Mouse (Mus musculus) brain, embryonic 14.5 days (tissue): ENCODE measurements around the gene Mxra7.

ENCODE experiments used
- CTCF ChIP-seq: fragments of 200-500 bp; IDR thresholded peaks from 2 replicates; pipeline ENCODE4 v1.5.1; 2012; ENCODE audit warnings: inconsistent platforms, mild to moderate bottlenecking, moderate library complexity, borderline replicate concordance; ENCODE audit not compliant: insufficient read depth, insufficient read length; ENCODE audit errors: extremely low read depth
- POLR2A ChIP-seq: fragments of 200-500 bp; IDR thresholded peaks from 2 replicates; pipeline ENCODE4 v1.6.1; 2012; ENCODE audit warnings: mild to moderate bottlenecking, inconsistent platforms, borderline replicate concordance; ENCODE audit not compliant: poor library complexity, insufficient read depth, insufficient read length, severe bottlenecking; ENCODE audit errors: extremely low read depth

DNA sequence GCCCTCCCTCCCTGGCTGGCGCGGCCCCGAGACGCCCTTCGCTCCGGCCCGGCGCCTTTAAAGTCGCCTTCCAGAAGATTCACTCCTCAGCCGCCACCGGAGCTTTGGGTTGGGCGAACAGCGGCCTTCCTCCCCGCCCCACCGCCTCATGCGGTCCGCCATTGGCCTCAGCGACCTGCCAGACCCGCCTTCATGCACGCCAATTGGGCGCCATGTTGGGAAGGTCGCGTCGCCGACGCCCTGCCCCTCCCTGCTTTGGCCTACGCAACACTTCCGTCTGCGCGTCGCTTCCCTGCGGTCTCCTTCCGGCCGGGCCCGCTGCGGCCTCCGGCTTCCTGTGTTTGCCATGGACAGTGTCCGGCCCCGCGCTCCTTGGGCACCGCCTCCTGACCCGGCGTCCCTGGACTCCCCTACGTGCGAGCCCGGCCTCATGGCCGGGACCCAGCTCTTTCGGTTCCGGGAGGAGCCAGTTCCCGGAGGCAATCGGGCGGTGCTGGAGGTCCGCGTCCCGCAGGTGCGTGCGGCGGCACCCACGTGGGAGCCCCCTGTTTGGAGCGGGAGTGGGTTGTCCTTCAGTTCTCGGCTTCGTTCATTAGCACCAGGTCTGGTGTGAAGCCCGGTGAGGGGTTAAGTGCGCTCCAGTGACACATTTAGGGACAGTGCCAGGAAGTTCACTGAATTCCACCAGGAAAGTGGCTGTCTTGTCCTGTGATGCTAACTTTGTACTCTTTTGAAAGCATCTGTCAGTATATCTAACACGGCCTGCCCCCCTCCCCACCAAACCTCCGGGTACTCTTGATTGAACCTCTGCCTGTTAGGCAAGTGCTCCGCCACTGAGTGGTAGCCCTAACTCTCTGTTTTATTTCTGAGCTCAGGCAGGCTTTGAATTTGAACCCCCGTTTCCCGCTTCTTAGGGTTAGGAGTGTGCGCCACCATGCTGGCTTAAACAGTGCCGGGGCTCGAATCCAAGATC is 15.7 kb upstream of the Mxra7 start, which contains the start of the genes Mettl23 and Jmjd6:
- TF ChIP-seq POLR2A = peak; percentile 27; the same call in 1 of the 2 replicates
- TF ChIP-seq CTCF = no peak
